Mouse (Mus musculus) C2C12 (cell line): ENCODE data around the gene Cdkn1b.

Source experiments
- CEBPB ChIP-seq: IDR thresholded peaks from one replicate; pipeline ENCODE4 v1.6.1; 2011; ENCODE audit warnings: low read depth, mild to moderate bottlenecking, control low read depth, moderate library complexity
- CTCF ChIP-seq: IDR thresholded peaks from one replicate; pipeline ENCODE4 v1.5.1; 2011; ENCODE audit not compliant: control insufficient read depth, insufficient read depth, insufficient read length
- FOSL1 ChIP-seq: IDR thresholded peaks from one replicate; pipeline ENCODE4 v1.8.0; 2011; ENCODE audit warnings: mild to moderate bottlenecking, low read length; ENCODE audit not compliant: poor library complexity, insufficient read depth, severe bottlenecking
- MAX ChIP-seq: IDR thresholded peaks from one replicate; pipeline ENCODE4 v1.6.1; 2011; ENCODE audit warnings: mild to moderate bottlenecking, control low read depth
- MYOD1 ChIP-seq: IDR thresholded peaks from one replicate; pipeline ENCODE4 v1.6.1; 2011; ENCODE audit warnings: low read depth; ENCODE audit not compliant: control insufficient read depth, insufficient read length
- MYOG ChIP-seq: IDR thresholded peaks from one replicate; pipeline ENCODE4 v1.6.1; 2011; ENCODE audit not compliant: control insufficient read depth, insufficient read length; ENCODE audit errors: extremely low read depth
- USF1 ChIP-seq: IDR thresholded peaks from one replicate; pipeline ENCODE4 v1.6.1; 2011; ENCODE audit warnings: low read depth, mild to moderate bottlenecking, control low read depth, moderate library complexity

DNA sequence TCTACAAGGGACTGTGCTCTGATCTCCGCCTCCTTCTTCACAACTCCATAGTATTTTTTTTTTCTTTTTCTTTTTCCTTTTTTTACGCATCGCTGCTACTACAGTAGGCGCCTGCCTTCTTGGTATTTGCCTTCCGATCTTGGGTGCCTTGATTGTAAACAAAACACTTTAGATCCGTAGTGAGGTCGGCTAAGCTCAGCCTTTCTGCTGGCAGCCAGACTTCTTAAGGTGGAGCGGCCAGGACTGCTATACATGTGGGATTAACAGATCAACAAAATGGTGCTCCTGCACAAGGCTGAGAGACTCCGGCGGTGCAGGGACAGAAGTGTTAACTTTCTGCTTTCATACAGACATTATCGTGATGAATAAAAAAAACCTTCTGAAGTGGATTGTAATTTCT lies 3.1 kb upstream of the Cdkn1b start:
- TF ChIP-seq CTCF (no peak), USF1 (no peak), CEBPB (no peak), MAX (no peak), MYOG (no peak), FOSL1 (no peak), MYOD1 (no peak)
